Mouse (Mus musculus) embryonic facial prominence, embryonic 12.5 days (tissue): ENCODE measurements around the gene Zdhhc9. TPM values are rescaled to one million over a fixed set of nuclear protein-coding genes. Genes with fewer than 3 reads are reported as not detected.

Source experiments
- ATAC-seq: fragments of 200-750 bp; cut with Nextera tagmentation; 2 replicates; pipeline ENCODE4 v1.8.0; 2017; ENCODE audit not compliant: insufficient number of reproducible peaks, insufficient read depth, low FRiP score, low TSS enrichment
- H3K27ac ChIP-seq: fragments of 300-500 bp; sonication (generic); 2 replicates; pipeline ENCODE4 v1.5.1; 2016; ENCODE audit warnings: mild to moderate bottlenecking
- H3K27me3 ChIP-seq: fragments of 300-500 bp; sonication (generic); 2 replicates; pipeline ENCODE4 v1.6.1; 2016; ENCODE audit warnings: mild to moderate bottlenecking, moderate library complexity
- H3K36me3 ChIP-seq: fragments of 300-500 bp; sonication (generic); 2 replicates; pipeline ENCODE4 v1.6.1; 2016; ENCODE audit warnings: mild to moderate bottlenecking
- H3K4me1 ChIP-seq: fragments of 300-500 bp; sonication (generic); 2 replicates; pipeline ENCODE4 v1.6.1; 2016
- H3K4me2 ChIP-seq: fragments of 300-500 bp; sonication (generic); replicated peaks from 2 replicates; pipeline ENCODE4 v1.6.1; 2016; ENCODE audit warnings: mild to moderate bottlenecking, moderate library complexity
- H3K4me3 ChIP-seq: fragments of 300-500 bp; sonication (generic); 2 replicates; pipeline ENCODE4 v1.5.1; 2016; ENCODE audit warnings: mild to moderate bottlenecking
- H3K9ac ChIP-seq: fragments of 300-500 bp; sonication (generic); 2 replicates; pipeline ENCODE4 v1.6.1; 2016; ENCODE audit warnings: mild to moderate bottlenecking, moderate library complexity
- H3K9me3 ChIP-seq: fragments of 300-500 bp; sonication (generic); 2 replicates; pipeline ENCODE4 v1.6.1; 2016; ENCODE audit warnings: mild to moderate bottlenecking, moderate library complexity
- WGBS: fragments of 180-500 bp; shearing (Covaris S2); methylation state at CpG from one replicate; pipeline ENCODE4 v1.1.7; 2016; 5-methylcytosine and 5-hydroxymethylcytosine counted together
- polyA plus RNA-seq: library from polyadenylated mRNA; unstranded; fragments of >200 nt; fragmentation: Nextera tagmentation; extraction: Ambion mirVana; gene quantifications from 2 replicates; pipeline ENCODE4 v1.2.1, GENCODE M21; 2016

Gene Zdhhc9
- polyA plus RNA-seq, 1 experiment from 2014 or later = 4.5 TPM

DNA sequence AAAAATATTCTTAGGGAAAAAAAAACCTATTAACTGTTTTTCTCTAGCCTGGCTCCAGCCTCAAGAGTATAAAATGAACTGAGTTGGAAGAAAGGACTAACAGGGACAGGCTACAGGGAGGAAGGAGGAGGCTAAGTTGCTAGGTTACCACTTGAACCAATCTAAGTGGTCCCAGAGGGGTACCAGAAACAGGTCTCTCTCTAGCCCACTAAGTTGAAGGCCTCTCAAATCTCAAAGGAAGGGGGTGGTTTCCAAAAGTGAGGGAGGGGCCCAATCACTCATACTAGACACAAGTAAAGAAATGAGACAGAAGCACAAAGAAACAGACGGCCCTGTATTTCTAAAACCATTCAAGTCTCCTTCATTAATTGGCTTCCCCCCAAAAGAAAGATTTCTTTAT, 38.8 kb downstream of the Zdhhc9 start:
- H3K4me1 ChIP-seq = no peaks in the 10 kb centered on the region
- H3K4me3 ChIP-seq = no peak overlapping the region
- no peaks in the 10 kb centered on the region for H3K36me3 ChIP-seq
- H3K9ac ChIP-seq = no peak overlapping the region
- H3K4me2 ChIP-seq = no peak overlapping the region
- ATAC-seq = no peak
- no peaks in the 10 kb centered on the region for H3K9me3 ChIP-seq
- H3K27me3 ChIP-seq = no peaks in the 10 kb centered on the region
- WGBS = 53% methylated on average over 1 of the region's 1 CpGs
- H3K27ac ChIP-seq = no peak overlapping the region

DNA sequence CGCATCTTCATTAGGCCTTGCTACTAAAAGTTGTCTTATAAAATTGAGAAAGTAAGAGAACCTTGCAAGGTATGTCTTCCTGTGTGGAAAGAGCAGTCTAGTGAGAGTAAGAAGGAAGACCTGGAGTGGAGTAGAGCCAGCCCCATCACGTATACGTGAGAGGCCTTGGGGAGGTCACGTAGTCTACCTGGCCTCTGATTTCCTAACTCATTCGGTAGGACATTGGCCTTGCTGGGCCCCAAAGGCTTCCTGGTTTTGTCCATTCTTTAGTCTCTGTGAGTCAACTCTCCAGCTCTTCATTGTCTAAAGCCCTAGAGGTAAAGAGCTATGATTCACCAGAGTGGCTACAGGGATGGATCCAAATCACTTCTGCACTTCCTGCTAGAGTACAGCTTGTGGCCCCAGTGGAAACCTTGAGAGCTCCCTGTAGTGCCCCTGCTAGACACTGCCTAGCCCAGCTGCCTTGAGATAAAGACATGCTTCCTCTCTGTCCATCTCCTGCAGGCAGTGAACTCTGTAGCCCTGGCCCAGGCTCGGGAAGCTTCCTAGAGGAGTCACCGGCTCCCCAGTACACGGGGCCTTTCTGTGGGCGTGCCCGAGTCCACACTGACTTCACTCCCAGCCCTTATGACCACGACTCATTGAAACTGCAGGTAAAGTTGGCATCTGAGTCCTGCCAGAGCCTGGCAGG, 50.3 kb downstream of the Zdhhc9 start:
- 85% methylated on average over 11 of the region's 11 CpGs for WGBS
- H3K9ac ChIP-seq = no peak overlapping the region
- H3K4me1 ChIP-seq = no peaks in the 10 kb centered on the region

DNA sequence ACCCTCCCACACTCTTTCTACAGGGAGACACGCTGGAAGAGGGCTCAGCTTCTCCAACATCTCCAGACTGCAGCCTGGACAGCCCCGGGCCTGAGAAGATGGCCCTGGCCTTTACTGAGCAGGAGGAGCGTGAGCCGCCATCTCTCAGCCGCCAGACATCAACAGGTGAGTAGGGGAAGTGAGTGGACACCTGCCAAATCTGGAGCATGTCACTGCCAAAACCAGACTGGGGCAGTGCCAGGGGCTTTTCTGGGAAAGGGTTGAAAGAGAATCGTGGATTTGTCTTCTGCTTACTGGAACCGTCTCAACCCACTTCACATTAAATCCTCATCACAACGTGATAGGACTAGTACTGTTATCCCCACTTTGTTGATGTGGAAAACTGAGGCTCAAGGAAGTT, 51.3 kb downstream of the Zdhhc9 start:
- Histone ChIP-seq H3K27ac (no peak overlapping the region), H3K4me2 (no peak overlapping the region), H3K4me3 (no peak overlapping the region), H3K27me3 (no peaks in the 10 kb centered on the region), H3K9ac (no peak overlapping the region), H3K36me3 (no peaks in the 10 kb centered on the region), H3K9me3 (no peaks in the 10 kb centered on the region), H3K4me1 (no peaks in the 10 kb centered on the region)
- WGBS = 79% methylated on average over 8 of the region's 8 CpGs
- ATAC-seq = no peak

More for the DNA sequence above, 50.3 kb downstream of the Zdhhc9 start:
- Histone ChIP-seq H3K4me3 (no peak overlapping the region), H3K27ac (no peak overlapping the region), H3K27me3 (no peaks in the 10 kb centered on the region), H3K9me3 (no peaks in the 10 kb centered on the region), H3K4me2 (no peak overlapping the region), H3K36me3 (no peaks in the 10 kb centered on the region)
- ATAC-seq = no peak

DNA sequence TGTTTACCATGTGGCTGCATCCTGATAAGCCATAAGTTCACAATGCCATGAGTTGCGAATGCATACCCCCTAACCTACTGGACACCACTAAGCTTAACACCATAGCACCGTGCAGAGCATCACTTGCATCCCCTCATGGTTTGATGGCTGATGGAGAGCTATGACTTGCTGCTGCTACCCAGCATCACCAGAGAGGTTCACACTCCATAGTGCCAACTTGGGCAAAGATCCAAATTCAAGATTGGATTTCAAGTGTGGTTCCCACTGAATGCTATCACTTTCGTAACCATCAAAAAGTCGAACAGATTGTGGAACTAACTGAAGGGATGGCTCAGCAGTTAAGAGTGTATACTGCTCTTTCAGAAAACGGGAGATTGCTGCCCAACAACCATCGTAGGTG, 53.2 kb downstream of the Zdhhc9 start:
- ATAC-seq = no peak
- no peaks in the 10 kb centered on the region for H3K9me3 ChIP-seq
- H3K4me3 ChIP-seq = no peak overlapping the region
- no peak overlapping the region for H3K9ac ChIP-seq
- no peaks in the 10 kb centered on the region for H3K4me1 ChIP-seq
- no peaks in the 10 kb centered on the region for H3K36me3 ChIP-seq
- H3K4me2 ChIP-seq = no peak overlapping the region
- no peak overlapping the region for H3K27ac ChIP-seq
- WGBS = 86% methylated on average over 6 of the region's 6 CpGs
- no peaks in the 10 kb centered on the region for H3K27me3 ChIP-seq

DNA sequence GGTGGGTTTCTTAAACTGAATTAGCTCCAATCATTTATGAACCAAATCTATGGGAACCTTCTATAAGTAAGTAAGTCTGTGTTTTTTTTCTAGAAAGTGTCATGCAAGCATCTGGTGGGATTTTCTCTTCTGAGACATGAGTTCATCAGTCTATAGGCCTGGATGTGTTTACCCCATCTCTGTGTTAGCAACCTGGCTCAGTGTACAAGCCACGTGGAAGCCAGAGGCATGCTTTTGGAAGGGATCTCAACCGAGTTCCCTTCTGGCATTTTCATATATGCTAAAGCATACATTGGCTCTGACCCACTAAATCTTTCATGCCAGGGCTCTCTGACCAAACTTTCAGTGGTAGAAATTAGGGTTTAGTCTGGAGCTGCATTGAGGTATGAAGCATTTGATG, 54.7 kb downstream of the Zdhhc9 start:
- Histone ChIP-seq H3K27ac (no peak overlapping the region), H3K36me3 (no peaks in the 10 kb centered on the region), H3K4me2 (no peak overlapping the region), H3K4me3 (no peak overlapping the region), H3K9ac (no peak overlapping the region), H3K27me3 (no peaks in the 10 kb centered on the region), H3K4me1 (no peaks in the 10 kb centered on the region), H3K9me3 (no peaks in the 10 kb centered on the region)
- WGBS = 66% methylated on average over 2 of the region's 2 CpGs
- ATAC-seq = no peak

DNA sequence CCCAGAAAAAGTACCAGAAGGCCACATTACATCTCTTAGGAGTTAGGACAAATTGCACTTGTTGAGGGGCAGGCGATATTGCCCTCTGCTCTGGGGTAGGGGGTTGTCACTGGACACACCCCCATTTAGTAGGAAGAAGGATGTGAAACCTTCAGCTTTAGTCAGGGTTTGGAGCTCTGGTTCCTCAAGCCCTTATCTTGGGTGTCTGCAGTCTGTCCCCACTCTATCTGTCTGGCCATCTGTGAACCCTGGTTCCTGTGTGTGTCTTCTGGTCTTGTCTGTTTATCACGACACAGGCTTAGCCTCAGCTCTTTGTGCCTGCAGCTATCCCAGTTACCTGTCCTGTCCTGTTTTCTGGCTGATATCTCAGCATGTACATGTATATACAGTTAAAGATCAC, 55.3 kb downstream of the Zdhhc9 start:
- H3K4me1 ChIP-seq = no peaks in the 10 kb centered on the region
- H3K4me2 ChIP-seq = no peak overlapping the region
- WGBS = 78% methylated on average over 2 of the region's 2 CpGs
- no peak overlapping the region for H3K27ac ChIP-seq
- H3K36me3 ChIP-seq = no peaks in the 10 kb centered on the region
- no peak overlapping the region for H3K4me3 ChIP-seq
- H3K27me3 ChIP-seq = no peaks in the 10 kb centered on the region
- no peak overlapping the region for H3K9ac ChIP-seq
- no peaks in the 10 kb centered on the region for H3K9me3 ChIP-seq
- no peak for ATAC-seq

DNA sequence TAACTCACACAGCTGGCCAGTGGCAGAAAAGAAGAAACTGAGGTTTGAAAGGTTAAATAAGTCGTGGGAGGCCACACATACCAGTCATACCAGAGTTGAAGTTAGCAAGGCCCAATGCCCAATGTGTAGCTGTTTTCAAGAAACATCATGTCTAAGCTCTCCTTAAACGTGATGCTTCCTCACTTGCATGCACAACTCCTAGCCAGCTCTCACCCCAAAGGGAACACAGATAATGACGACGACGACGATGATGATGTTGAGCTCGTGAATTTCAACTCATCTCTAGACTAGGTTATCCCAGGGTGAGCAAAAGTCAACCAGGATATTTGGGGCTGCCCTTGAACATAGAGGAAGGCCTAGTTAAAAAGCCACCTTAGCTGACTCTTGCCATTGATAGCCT, 56.6 kb downstream of the Zdhhc9 start:
- Histone ChIP-seq H3K27ac (no peak overlapping the region), H3K4me3 (no peak overlapping the region), H3K27me3 (no peaks in the 10 kb centered on the region), H3K4me1 (no peaks in the 10 kb centered on the region), H3K9ac (no peak overlapping the region), H3K4me2 (no peak overlapping the region), H3K36me3 (no peaks in the 10 kb centered on the region), H3K9me3 (no peaks in the 10 kb centered on the region)
- WGBS = 80% methylated on average over 7 of the region's 7 CpGs
- ATAC-seq = no peak

DNA sequence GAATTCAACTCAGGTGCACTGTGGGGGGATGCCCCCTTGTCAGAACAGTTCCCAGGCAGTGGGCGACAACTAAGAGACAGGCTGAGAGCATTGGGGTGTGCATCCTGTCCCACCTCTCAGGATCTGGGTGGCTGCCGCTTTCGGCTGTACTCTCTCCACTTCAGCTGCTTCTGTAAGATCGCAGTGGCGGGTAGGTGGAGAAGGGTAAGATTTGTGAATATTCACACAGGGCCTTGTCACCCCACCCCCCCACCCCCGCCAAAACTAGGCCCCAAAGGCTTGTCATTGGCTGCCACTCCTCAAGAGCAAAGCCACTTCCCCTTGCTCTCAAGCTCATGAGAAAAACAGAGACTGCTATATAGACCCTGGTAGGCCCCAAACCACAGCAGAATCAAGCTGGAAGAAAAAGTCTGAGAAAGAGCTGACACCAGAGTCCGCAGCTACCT, 60.9 kb downstream of the Zdhhc9 start:
- no peak for ATAC-seq
- Histone ChIP-seq H3K36me3 (no peaks in the 10 kb centered on the region), H3K27me3 (no peaks in the 10 kb centered on the region), H3K9me3 (no peaks in the 10 kb centered on the region), H3K4me1 (no peaks in the 10 kb centered on the region), H3K27ac (no peak overlapping the region), H3K4me3 (no peak overlapping the region), H3K4me2 (no peak overlapping the region), H3K9ac (no peak overlapping the region)
- 79% methylated on average over 7 of the region's 7 CpGs for WGBS

DNA sequence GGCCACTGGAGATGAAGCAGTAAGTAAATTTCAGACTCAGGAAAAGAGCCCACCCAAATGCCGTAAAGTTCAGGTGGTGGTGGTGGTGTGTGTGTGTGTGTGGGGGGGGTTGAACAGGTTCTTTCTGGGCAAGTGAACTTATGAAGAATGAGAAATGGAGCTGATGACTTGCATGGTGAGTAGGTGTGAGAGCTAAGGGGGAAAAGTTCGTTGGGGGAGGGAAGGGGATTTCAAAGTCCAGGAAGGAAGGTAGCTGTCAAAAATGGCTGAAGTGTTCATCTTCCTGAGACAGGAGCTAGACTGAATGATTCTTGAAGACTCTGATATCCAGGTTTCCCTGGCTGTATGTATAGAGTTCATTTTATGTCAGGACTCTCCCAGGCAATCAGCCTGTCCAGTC, 61.5 kb downstream of the Zdhhc9 start:
- WGBS = 88% methylated on average over 2 of the region's 2 CpGs
- H3K36me3 ChIP-seq = no peaks in the 10 kb centered on the region
- no peak overlapping the region for H3K27ac ChIP-seq
- H3K27me3 ChIP-seq = no peaks in the 10 kb centered on the region
- H3K4me1 ChIP-seq = no peaks in the 10 kb centered on the region
- no peaks in the 10 kb centered on the region for H3K9me3 ChIP-seq
- no peak overlapping the region for H3K4me3 ChIP-seq
- no peak overlapping the region for H3K4me2 ChIP-seq
- ATAC-seq = no peak
- H3K9ac ChIP-seq = no peak overlapping the region

DNA sequence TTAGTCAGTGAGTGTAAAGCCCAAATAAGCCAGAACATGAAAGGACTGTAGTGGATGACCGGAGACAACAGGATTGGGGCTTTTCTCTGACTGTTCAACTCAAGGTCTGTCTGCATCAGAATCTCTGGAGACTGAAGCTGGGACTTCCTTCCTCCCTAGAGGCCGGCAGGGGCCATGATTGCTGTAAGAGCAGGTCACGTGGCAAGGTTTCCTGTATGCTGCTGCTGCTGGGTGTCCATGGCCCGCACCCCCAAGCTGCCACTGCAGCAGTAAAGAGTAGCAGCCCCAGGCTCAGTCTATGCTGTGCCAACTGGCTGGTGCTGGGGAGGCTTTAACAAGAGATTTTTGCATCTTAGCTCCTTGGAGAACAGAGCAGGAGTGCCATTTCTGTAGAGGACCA, 62.4 kb downstream of the Zdhhc9 start, which contains the start of gene Sash3:
Gene Sash3, plus strand, starts transcription at position 175 of the 400 bp plus-strand sequence.
- H3K9me3 ChIP-seq = no peaks in the 10 kb centered on the region
- H3K9ac ChIP-seq = no peak within 1 kb of the TSS
- H3K4me2 ChIP-seq = no peak within 1 kb of the TSS
- no peak for ATAC-seq
- H3K27me3 ChIP-seq = no peaks in the 10 kb centered on the region
- 89% methylated on average over 4 of the region's 4 CpGs for WGBS
- no peak within 1 kb of the TSS for H3K27ac ChIP-seq
- no peaks in the 10 kb centered on the region for H3K36me3 ChIP-seq
- no peak within 1 kb of the TSS for H3K4me3 ChIP-seq
- H3K4me1 ChIP-seq = no peaks in the 10 kb centered on the region

DNA sequence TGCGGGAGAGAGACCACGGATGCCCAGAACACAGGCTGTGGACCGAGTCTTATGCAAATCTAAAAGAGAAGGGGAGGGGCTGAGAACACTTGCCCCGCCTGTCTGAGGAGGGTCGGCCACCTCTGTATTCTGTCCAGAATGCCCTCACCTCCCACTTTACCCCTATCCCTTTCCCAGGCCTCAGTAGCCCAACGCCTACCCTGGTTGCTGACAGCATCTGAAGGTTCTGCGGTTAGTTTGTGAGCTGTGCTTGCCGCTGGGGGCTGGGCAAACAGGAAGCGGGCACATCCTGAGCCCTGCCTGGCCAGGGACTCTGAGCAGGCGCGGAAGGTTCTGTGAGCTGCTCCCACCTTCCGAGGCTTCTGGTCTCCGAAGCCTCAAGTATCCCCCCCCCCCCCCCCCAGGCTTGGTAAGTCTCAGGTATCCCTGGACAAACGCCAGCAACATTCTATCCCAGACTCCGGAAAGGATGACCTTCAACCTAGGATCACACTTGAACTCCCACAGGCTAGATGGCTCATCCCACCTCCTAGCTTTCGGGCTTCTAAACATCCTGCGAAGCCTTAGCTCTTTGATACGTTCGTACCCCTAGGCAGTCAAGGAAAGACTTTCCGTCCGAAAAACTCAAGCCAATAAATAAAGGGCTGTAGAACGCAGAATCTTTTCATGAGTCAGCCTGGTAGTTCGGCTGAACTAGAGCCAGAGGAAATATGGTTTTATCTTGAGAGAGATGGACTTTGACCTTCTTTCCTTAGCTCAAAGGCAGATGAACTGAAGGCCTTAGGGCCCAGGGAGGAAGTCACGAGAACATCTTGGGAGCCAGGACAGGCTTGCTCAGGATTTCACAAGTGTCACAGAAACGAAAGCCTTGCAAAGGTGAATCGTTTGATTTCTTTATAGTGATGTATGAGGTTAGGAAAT, 65.0 kb downstream of the Zdhhc9 start:
- Histone ChIP-seq H3K9ac (no peak overlapping the region), H3K36me3 (no peaks in the 10 kb centered on the region), H3K4me2 (peak overlapping the region; percentile 38), H3K4me1 (no peaks in the 10 kb centered on the region), H3K4me3 (no peak overlapping the region), H3K27me3 (no peaks in the 10 kb centered on the region), H3K9me3 (no peaks in the 10 kb centered on the region), H3K27ac (no peak overlapping the region)
- 49% methylated on average over 26 of the region's 26 CpGs for WGBS
- ATAC-seq = no peak

DNA sequence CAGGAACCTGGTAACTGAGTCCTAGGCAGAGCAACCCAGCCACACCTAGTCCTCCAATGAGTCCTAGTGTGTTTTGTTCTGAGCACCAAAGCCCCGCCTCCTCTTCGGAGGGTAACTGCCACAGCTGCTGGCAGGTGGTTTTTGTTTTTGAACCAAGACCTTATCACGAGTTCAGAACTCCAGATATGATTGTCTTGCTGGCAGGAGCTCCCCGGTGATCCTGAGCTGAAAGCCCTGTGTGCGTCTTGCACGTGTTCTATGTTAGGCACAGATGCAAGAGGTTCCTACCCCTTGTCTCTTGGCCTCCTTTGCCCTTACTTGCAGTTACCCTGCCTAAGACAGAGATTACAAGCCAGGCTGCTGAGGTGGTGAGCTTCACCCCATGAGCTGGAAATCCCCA, 67.2 kb downstream of the Zdhhc9 start:
- H3K27me3 ChIP-seq = no peaks in the 10 kb centered on the region
- no peaks in the 10 kb centered on the region for H3K4me1 ChIP-seq
- H3K9ac ChIP-seq = no peak overlapping the region
- no peak overlapping the region for H3K4me2 ChIP-seq
- ATAC-seq = no peak
- no peaks in the 10 kb centered on the region for H3K9me3 ChIP-seq
- H3K36me3 ChIP-seq = no peaks in the 10 kb centered on the region
- no peak overlapping the region for H3K4me3 ChIP-seq
- 69% methylated on average over 6 of the region's 6 CpGs for WGBS
- H3K27ac ChIP-seq = no peak overlapping the region
